12 mouse cellular contexts compared by ENCODE assay signal in genomic region chr5:103132814-103133213, GRCm38 (mm10).
DNase-seq lines count a peak whose midpoint lies in the region; TF ChIP-seq lines count a peak whose summit lies in the region.
"Had no signal": no experiment of that assay in that cellular context is flagged by ENCODE, and none has a peak within 500 bp of the region (broad histone marks: within the 10 kb centered on the region; RNA-seq: fewer than 3 reads in every experiment).

No protein-coding gene starts in this region.

- H3K27me3 ChIP-seq in testis, adult 2 months (ENCODE audit: control insufficient read depth, insufficient read depth, low read length) = no peaks in the 10 kb centered on the region
- H3K27me3 ChIP-seq: embryonic facial prominence, embryonic 12.5 days; forebrain, embryonic 15.5 days had no signal

- no peak for TF ChIP-seq POLR2A in testis, adult 2 months (IDR thresholded peaks at IDR 0.05; ENCODE audit: control insufficient read depth, low read depth, low read length)

- H3K36me3 ChIP-seq in testis, adult 2 months (ENCODE audit: control insufficient read depth, insufficient read depth, low read length) = no peaks in the 10 kb centered on the region
- H3K36me3 ChIP-seq: embryonic facial prominence, embryonic 12.5 days; forebrain, embryonic 15.5 days had no signal

- H3K4me3 ChIP-seq in testis, adult 2 months (ENCODE audit: control insufficient read depth, low read depth, low read length) = no peak overlapping the region
- H3K4me3 ChIP-seq: embryonic facial prominence, embryonic 12.5 days; forebrain, embryonic 15.5 days had no signal

- DNase-seq in embryo, embryonic 10 days (ENCODE audit: low spot score) = peak; percentile 31
- no peak for DNase-seq in embryo, embryonic 11 days
- peak; percentile 5 for DNase-seq in layer of hippocampus, adult 11-12 months (ENCODE audit: low spot score)
- DNase-seq in layer of hippocampus, adult 8-10 months (ENCODE audit: low spot score in 2 of 2) = no peak
- no peak for DNase-seq in testis, postnatal 10 days (ENCODE audit: low spot score)
- DNase-seq in thymus, postnatal 36 days = no peak
- DNase-seq in kidney, postnatal 36 days = no peak
- DNase-seq: thymus, adult 2 months had no signal

- H3K27ac ChIP-seq in testis, adult 2 months (ENCODE audit: control insufficient read depth, insufficient read depth, low read depth, low read length) = no peak overlapping the region
- H3K27ac ChIP-seq: embryonic facial prominence, embryonic 12.5 days; forebrain, embryonic 15.5 days; hindbrain, embryonic 14.5 days had no signal

- no peaks in the 10 kb centered on the region; the same call in 1 of the 2 replicates for H3K4me1 ChIP-seq in testis, adult 2 months (ENCODE audit: control insufficient read depth, insufficient read depth, low read length)
- H3K4me1 ChIP-seq: embryonic facial prominence, embryonic 12.5 days; forebrain, embryonic 15.5 days had no signal

- peak; percentile 39; the same call in 1 of the 2 replicates for TF ChIP-seq CTCF in testis, adult 2 months (IDR thresholded peaks at IDR 0.05; ENCODE audit: control insufficient read depth, insufficient read depth, insufficient replicate concordance, low read depth, low read length)

Comparison
In these comparisons a context has a peak if more than half of its experiments do, and no peak if none do; other contexts are left out.
1. DNase-seq: peak in embryo, embryonic 10 days (single experiment) and layer of hippocampus, adult 11-12 months (single experiment); none in embryo, embryonic 11 days (single experiment), layer of hippocampus, adult 8-10 months (0 of 2), testis, postnatal 10 days (single experiment), thymus, postnatal 36 days (0 of 2) and kidney, postnatal 36 days (0 of 2).